Mouse (Mus musculus): ENCODE data around the gene Dlgap3.

The Dlgap3 gene

DNA sequence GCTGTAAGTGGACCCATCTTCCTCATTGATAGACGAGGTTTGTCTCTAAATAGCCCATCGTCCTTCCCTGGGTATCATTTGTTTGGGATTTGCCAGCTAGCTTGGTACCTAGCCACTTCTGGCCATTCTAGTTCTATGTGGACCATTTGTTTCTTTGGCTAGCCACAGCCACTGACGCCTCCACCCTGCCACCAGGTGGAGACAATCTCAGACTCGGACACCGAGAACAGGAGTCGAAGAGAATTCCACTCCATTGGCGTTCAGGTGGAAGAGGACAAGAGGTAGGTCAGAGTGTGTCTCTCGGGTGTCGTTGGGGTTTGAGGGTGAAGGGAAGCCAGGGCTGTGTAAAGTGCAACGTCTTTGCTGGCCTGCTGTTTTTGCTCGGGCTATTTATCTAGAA is 46.1 kb downstream of the Dlgap3 start:
- no peak for DNase-seq (ENCODE audit: low spot score in 2 of 2)

GRCm38 (mm10) chr4:127215799-127216198 is 46.8 kb downstream of the Dlgap3 start:
- DNase-seq (ENCODE audit: low spot score in 2 of 2): no peak

DNA sequence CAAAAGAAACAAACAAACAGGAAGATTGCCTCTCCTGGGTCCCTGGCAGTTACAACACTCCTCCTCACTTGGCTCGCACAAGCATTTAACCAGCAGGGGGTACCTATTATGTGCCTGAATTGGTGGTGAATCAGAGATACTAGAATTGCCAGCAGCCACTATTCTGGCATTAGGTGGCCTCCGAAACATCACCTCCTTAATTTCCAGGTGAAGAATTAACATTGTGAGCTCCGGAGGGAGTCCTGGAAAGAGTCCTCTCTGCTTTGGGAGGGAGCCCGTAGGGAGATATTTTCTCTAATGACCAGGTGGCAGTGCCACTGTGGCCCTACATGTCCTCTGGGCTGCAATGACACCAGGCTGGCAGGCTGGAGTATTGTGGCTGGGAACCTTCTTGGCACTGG is 47.2 kb downstream of the Dlgap3 start:
- no peak for DNase-seq (ENCODE audit: low spot score in 2 of 2)

DNA sequence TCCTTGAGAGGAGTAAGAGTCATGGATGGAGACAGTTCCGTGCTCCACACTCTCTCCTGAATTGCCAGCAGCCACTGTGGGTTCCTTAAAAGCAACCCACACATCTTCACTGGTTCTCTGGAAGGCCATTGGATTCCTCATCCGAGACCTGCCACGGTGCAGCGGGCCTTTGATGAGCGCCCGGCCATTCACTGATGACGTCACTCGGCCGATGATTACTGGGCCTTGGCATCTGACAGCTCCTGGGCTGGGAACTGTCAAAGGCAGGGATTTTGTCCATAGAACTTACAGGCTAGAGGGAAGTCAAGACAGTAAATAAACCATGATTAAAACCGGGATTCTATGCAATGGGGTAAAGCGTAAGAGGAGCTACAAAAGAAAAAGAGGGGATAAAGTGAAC is 48.0 kb downstream of the Dlgap3 start:
- no peak for DNase-seq (ENCODE audit: low spot score in 2 of 2)

DNA sequence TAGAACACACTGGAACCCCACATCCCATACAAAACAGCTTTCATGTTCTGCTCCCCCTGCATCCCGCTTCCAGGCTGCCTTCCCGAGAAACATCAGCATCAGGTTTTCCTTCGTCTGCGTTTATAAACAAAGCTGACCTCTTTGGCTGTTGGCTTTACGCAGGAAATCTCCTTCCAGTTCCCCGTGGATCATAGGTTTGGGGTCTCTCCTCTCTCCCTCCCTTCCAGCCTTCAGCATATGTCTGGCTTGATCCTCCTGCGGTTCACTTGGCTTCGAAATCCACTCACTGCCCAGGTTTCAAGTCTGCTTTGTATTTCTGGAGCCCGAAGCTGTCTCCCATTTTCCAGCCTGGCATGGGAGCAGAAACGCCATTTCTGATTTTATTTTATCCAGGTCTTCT is 54.3 kb downstream of the Dlgap3 start:
- DNase-seq (ENCODE audit: low spot score in 2 of 2): no peak

DNA sequence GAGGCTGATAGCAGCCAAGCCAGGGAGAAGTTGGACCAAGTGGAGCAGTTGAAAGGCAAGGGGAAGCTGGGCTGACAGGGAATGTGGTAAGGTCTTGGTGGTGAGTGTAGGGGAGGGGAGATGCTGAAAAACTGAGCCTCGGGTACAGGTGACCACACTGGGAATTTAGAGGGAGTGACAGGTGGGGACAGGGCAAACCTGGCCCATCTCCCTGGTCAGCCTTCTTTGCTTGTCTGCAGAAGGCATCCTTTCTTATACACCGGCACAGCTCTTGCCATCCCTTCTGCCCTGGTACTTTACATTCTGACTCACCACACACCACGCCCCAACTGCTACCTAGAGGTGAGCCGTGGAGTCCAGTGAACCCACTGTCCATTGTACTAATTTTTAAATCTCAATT is 54.8 kb downstream of the Dlgap3 start:
- no peak for DNase-seq (ENCODE audit: low spot score in 2 of 2)

- no peak for DNase-seq (ENCODE audit: low spot score in 2 of 2)
Observed at GRCm38 (mm10) chr4:127224444-127225100, 55.6 kb downstream of the Dlgap3 start.

GRCm38 (mm10) chr4:127226067-127226466 is 57.1 kb downstream of the Dlgap3 start:
- no peak for DNase-seq (ENCODE audit: low spot score in 2 of 2)

- no peak for DNase-seq (ENCODE audit: low spot score in 2 of 2)
Observed at GRCm38 (mm10) chr4:127227051-127227673, 58.2 kb downstream of the Dlgap3 start.

GRCm38 (mm10) chr4:127232028-127232427 is 63.0 kb downstream of the Dlgap3 start:
- peak; percentile 76 to 86 for DNase-seq (ENCODE audit: low spot score in 2 of 2)

DNA sequence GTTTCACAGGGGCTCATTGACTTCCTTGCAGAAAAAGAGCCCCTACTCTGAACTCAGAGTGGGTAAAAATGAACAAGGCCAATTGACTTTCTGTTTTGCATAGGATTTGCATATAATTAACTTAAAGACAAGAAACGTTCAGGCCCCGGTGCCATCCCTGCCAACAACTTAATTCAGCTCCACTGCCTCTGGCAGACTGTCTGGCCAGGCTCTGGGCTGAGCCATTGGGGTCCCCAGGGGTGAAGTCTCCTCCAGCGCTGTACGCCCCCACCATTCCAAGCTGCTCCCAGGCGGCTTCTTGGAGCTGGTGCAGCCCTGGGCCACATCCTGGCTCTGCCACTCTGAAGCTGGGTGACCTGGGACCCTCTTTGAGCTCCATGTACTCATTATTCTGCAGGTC is 63.5 kb downstream of the Dlgap3 start:
- DNase-seq (ENCODE audit: low spot score in 2 of 2): no peak

DNA sequence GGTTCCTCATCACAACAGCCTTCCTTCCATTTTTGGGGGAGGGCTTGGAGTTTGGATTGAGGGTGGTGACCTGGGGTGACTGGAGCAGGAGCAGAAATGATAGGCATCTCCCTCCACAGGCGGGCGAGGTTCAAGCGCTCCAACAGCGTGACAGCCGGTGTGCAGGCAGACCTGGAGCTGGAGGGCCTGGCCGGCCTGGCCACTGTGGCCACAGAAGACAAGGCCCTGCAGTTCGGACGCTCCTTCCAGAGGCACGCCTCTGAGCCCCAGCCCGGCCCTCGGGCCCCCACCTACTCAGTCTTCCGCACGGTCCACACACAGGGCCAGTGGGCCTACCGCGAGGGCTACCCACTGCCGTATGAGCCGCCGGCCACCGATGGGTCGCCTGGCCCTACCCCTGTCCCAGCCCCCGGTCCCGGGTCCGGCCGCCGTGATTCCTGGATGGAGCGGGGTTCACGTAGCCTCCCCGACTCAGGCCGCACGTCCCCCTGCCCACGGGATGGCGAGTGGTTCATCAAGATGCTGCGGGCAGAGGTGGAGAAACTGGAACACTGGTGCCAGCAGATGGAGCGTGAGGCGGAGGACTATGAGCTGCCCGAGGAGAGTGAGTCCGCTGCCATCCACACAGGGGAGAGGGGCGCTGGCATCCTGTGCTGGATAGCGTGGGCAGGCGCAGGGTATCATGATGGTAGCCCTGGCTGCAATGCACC is 64.6 kb downstream of the Dlgap3 start:
- no peak for DNase-seq (ENCODE audit: low spot score in 2 of 2)

DNA sequence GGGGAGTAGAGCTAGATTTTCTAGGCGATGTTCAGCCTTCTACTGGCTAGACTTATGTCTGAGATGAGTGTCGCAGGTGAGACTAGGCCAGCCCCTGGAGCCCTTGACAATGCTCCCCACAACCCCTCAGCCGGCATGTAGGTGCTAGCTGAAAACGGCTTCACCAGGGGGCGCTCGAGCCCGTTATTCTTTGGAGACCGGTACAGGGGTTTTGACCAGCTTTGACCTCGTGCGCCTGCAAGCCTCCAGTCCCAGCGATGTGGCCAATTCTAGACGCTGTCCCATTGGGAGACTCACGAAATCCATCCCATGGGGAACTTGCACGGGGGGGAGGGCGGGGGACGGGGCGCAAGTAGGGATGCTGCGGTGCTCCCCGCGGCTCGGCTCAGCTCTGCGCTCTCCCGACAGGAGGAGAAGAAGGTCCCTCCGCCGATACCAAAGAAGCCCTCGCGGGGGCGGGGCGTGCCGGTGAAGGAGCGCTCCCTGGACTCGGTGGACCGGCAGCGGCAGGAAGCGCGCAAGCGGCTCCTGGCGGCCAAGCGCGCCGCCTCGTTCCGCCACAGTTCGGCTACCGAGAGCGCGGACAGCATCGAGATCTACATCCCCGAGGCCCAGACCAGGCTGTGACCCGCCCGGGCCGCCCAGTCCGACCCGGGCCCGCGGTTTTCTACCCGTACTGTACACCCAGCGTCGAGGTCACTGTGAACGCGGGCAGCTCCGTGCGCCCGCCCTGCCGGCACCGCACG is 66.9 kb downstream of the Dlgap3 start:
- DNase-seq (ENCODE audit: low spot score in 2 of 2): peak; percentile 65 to 71

DNA sequence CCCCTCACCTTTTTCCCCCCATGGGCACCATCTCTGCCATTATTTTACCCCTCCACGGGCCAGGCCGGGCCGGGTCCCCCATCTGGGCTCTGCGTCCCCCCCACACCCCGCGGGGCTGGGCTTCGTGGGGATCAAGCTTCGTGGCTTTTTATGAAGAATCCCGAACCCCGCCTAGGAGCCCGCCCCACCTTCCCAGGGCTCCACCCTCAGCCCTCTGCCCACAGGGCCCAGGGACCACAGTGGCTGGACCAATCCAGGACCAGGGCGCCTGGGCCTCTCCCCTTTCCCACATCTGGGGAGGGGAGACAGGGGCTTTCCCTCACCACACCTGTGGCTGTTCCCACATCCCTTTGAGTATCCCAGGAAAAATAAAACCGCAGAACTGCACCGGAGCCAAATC is 67.6 kb downstream of the Dlgap3 start:
- DNase-seq (ENCODE audit: low spot score in 2 of 2): no peak

GRCm38 (mm10) chr4:127237271-127237670 is 68.3 kb downstream of the Dlgap3 start:
- no peak for DNase-seq (ENCODE audit: low spot score in 2 of 2)

- no peak for DNase-seq (ENCODE audit: low spot score in 2 of 2)
Observed at GRCm38 (mm10) chr4:127242696-127243095, 73.7 kb downstream of the Dlgap3 start.

DNA sequence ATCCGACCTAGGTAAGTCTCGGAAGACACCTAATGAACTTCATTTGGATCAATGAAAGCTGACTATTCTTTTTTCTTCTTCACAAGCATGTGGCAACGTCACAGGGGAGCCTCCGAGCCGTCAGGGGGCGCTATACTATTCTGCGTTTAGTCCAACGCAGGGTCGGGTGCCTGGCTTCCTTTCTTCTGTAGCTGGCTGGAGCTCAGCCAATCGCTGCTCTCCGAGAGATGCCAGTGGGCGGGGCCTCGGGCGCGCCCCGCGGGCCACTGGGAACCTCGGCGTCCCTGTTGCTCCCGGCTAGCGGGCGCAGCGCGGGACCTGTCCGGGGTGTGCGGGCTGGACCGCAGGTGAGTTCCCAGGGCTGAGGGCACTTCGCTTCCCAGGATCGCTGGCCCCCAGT is 74.5 kb downstream of the Dlgap3 start, which contains the start of gene Smim12:
Gene Smim12 (plus strand): TSS at position 233 of the 400 bp plus-strand sequence.
- DNase-seq (ENCODE audit: low spot score in 2 of 2): peak; percentile 99 to 100

DNA sequence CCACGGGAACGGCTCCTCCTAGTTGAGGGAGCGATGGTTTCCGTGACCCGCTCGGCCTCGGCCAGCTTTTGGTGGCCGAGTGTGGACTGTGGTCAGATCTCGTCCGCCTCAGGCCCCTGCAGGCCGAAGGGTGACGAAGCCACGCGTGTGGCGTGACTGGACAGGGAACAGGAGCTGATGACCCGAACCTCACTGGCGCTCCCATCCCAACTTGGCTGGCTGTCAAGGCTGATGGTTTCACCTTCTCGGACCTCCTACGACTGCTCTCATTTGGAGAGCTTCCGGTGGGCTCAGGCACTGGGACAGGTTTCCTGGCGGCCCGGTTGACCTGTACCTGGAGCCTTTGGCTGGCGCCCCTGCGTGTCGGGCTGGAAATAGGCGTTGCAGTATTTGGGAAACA is 74.9 kb downstream of the Dlgap3 start:
- DNase-seq (ENCODE audit: low spot score in 2 of 2): no peak

GRCm38 (mm10) chr4:127249701-127250349 is 80.8 kb downstream of the Dlgap3 start:
- peak; percentile 96 to 99 for DNase-seq (ENCODE audit: low spot score in 2 of 2)

GRCm38 (mm10) chr4:127251963-127252585 is 83.1 kb downstream of the Dlgap3 start:
- DNase-seq (ENCODE audit: low spot score in 2 of 2): no peak

DNA sequence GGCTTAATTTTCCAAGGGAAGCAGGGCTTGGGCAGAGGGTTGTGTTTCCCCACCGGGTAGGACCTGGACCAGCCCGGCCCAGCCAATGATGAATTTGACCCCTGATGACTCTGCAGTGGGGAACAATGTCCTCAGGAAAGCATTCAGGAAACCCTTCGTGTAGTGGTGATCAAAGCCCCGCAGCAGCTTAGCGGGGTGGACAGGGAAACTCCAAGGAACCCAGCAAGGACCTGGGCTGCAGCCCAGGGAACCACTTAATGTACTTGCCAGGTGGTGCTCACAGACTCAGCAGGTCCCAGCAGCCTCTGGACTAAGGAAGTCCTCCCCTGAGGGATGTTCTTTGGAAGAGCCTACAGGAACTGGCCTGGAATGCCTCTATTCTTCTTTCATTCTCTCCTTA is 87.7 kb downstream of the Dlgap3 start:
- DNase-seq (ENCODE audit: low spot score in 2 of 2): no peak
